Mouse (Mus musculus) large intestine, adult 2 months (tissue): Measurements from ENCODE around the gene Tbx1. TPM values are rescaled to one million over a fixed set of nuclear protein-coding genes. Genes with fewer than 3 reads are reported as not detected.
A peak's percentile ranks its signal among the peaks of the same experiment; 100 is the strongest.

ENCODE experiments used
- DNase-seq: peaks from one replicate; pipeline ENCODE4 v3.0.0-alpha.2; 2012; ENCODE audit warnings: low read depth, low spot score
- WGBS: fragments of 180-500 bp; shearing (Covaris S2); methylation state at CpG from one replicate; pipeline ENCODE4 v1.1.7; 2018; 5-methylcytosine and 5-hydroxymethylcytosine counted together
- polyA plus RNA-seq: library from polyadenylated mRNA; depleted of rRNA; stranded (reverse); fragments of >200 nt; gene quantifications from 2 replicates; pipeline ENCODE4 v1.2.3, GENCODE M21; 2012; rRNA removed

Gene Tbx1
- polyA plus RNA-seq = 0.99 and 1.2 TPM in 2 replicates

- WGBS = 8% methylated on average over 48 of the region's 48 CpGs
- DNase-seq = peak; percentile 25
These were observed at the start of gene Tbx1 for GRCm38 (mm10) chr16:18589804-18590790. Gene Tbx1, minus strand, starts transcription at chr16:18590671.

GRCm38 (mm10) chr16:18639382-18639929 lies 49.0 kb upstream of the Tbx1 start:
- no peak for DNase-seq
- 24% methylated on average over 1 of the region's 1 CpGs for WGBS

GRCm38 (mm10) chr16:18638396-18638795 lies 47.9 kb upstream of the Tbx1 start:
- 69% methylated on average over 2 of the region's 2 CpGs for WGBS
- DNase-seq = no peak

- WGBS = 83% methylated on average over 3 of the region's 3 CpGs
- DNase-seq = no peak
These were observed 46.3 kb upstream of the Tbx1 start for GRCm38 (mm10) chr16:18636804-18637203.

GRCm38 (mm10) chr16:18636401-18636800 lies 45.9 kb upstream of the Tbx1 start:
- WGBS = 89% methylated on average over 5 of the region's 5 CpGs
- DNase-seq = no peak

- DNase-seq = no peak
- WGBS = 6% methylated on average over 1 of the region's 1 CpGs
These were observed 42.9 kb upstream of the Tbx1 start for GRCm38 (mm10) chr16:18633333-18633732.

- 52% methylated on average over 2 of the region's 2 CpGs for WGBS
- DNase-seq = no peak
These were observed 42.3 kb upstream of the Tbx1 start for GRCm38 (mm10) chr16:18632816-18633215.

GRCm38 (mm10) chr16:18632059-18632458 lies 41.6 kb upstream of the Tbx1 start:
- 22% methylated on average over 3 of the region's 3 CpGs for WGBS

GRCm38 (mm10) chr16:18631141-18631540 lies 40.7 kb upstream of the Tbx1 start:
- no peak for DNase-seq
- 34% methylated on average over 7 of the region's 7 CpGs for WGBS

More at GRCm38 (mm10) chr16:18632059-18632458, 41.6 kb upstream of the Tbx1 start:
- DNase-seq = no peak

GRCm38 (mm10) chr16:18630291-18630690 lies 39.8 kb upstream of the Tbx1 start:
- no peak for DNase-seq
- 34% methylated on average over 5 of the region's 5 CpGs for WGBS

- under 1% methylated on average over 78 of the region's 93 CpGs for WGBS
- no peak for DNase-seq
These were observed 39.1 kb upstream of the Tbx1 start, which contains the start of gene Sept5 for GRCm38 (mm10) chr16:18629390-18630231. Gene Sept5, minus strand, starts transcription at chr16:18629954.

- DNase-seq = no peak
- 14% methylated on average over 2 of the region's 2 CpGs for WGBS
These were observed 38.5 kb upstream of the Tbx1 start for GRCm38 (mm10) chr16:18628948-18629340.

- no peak for DNase-seq
- 24% methylated on average over 7 of the region's 7 CpGs for WGBS
These were observed 37.9 kb upstream of the Tbx1 start for GRCm38 (mm10) chr16:18628206-18628947.

GRCm38 (mm10) chr16:18627163-18627562 lies 36.7 kb upstream of the Tbx1 start:
- DNase-seq = no peak

GRCm38 (mm10) chr16:18626376-18626878 lies 36.0 kb upstream of the Tbx1 start, which contains the start of gene Gm49601:
Gene Gm49601, minus strand, starts transcription at chr16:18626427.
- DNase-seq = no peak
- under 1% methylated on average over 64 of the region's 65 CpGs for WGBS

More at GRCm38 (mm10) chr16:18627163-18627562, 36.7 kb upstream of the Tbx1 start:
- 37% methylated on average over 3 of the region's 3 CpGs for WGBS

GRCm38 (mm10) chr16:18625791-18626311 lies 35.4 kb upstream of the Tbx1 start:
- 48% methylated on average over 26 of the region's 26 CpGs for WGBS
- no peak for DNase-seq

GRCm38 (mm10) chr16:18625097-18625496 lies 34.6 kb upstream of the Tbx1 start:
- no peak for DNase-seq
- 84% methylated on average over 14 of the region's 14 CpGs for WGBS

- DNase-seq = no peak
- 84% methylated on average over 15 of the region's 15 CpGs for WGBS
These were observed 34.2 kb upstream of the Tbx1 start for GRCm38 (mm10) chr16:18624641-18625040.
